Mouse (Mus musculus): ENCODE results near the gene Syngr2.

DNA sequence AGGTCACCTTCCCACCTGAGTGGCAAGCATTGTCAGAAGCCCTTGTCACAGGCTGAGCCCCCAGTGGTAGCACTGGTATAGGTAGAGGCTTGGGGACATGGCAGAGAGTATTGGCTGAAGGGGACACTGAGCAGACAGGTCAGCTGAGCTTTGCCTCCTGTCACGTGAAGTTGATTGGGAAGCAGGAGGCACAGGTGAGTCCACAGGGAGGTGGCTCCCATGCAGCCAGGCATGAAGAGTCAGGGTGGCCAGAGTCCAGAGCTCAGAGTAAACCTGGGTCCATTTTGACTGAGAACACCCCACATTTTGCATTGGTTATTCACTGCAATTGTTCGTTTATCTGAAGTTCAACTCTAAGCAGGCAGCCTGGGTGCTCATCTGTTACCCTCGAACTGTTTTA, 43.4 kb downstream of the Syngr2 start:
- no peak for TF ChIP-seq CTCF (IDR thresholded peaks at IDR 0.05; ENCODE audit: low read depth, low read length)
- TF ChIP-seq POLR2AphosphoS5 (IDR thresholded peaks at IDR 0.05; ENCODE audit: insufficient replicate concordance, low read depth, low read length), result no peak
- no peak for TF ChIP-seq GATA1 (IDR thresholded peaks at IDR 0.05; ENCODE audit: borderline replicate concordance, low read length)
- TF ChIP-seq GATA2 (IDR thresholded peaks at IDR 0.05; ENCODE audit: borderline replicate concordance, low read depth, low read length), result no peak
